Mouse (Mus musculus) heart, embryonic 12.5 days (tissue): ENCODE measurements at regions not wholly inside any gene's neighbourhood (a gene's known extent, or its start where the extent isn't known, plus 50 kb on each side); places are given as distances from the start of the nearest gene placed in this dataset.

Source experiments
- ATAC-seq: fragments of 200-750 bp; cut with Nextera tagmentation; 2 replicates; pipeline ENCODE4 v1.8.0; 2017; ENCODE audit warnings: moderate TSS enrichment, moderate library complexity; ENCODE audit not compliant: insufficient number of reproducible peaks, low FRiP score
- H3K27ac ChIP-seq: fragments of 300-500 bp; sonication (generic); 2 replicates; pipeline ENCODE4 v1.5.1; 2016; ENCODE audit warnings: mild to moderate bottlenecking, moderate library complexity; ENCODE audit not compliant: poor library complexity, severe bottlenecking
- H3K27me3 ChIP-seq: fragments of 300-500 bp; sonication (generic); replicated peaks from 2 replicates; pipeline ENCODE4 v1.6.1; 2016; ENCODE audit warnings: mild to moderate bottlenecking, moderate library complexity
- H3K36me3 ChIP-seq: fragments of 300-500 bp; sonication (generic); 2 replicates; pipeline ENCODE4 v1.6.1; 2016; ENCODE audit warnings: mild to moderate bottlenecking, moderate library complexity
- H3K4me1 ChIP-seq: fragments of 300-500 bp; sonication (generic); replicated peaks from 2 replicates; pipeline ENCODE4 v1.6.1; 2016; ENCODE audit warnings: mild to moderate bottlenecking
- H3K4me2 ChIP-seq: fragments of 300-500 bp; sonication (generic); 2 replicates; pipeline ENCODE4 v1.6.1; 2016; ENCODE audit warnings: mild to moderate bottlenecking, moderate library complexity
- H3K4me3 ChIP-seq: fragments of 300-500 bp; sonication (generic); 2 replicates; pipeline ENCODE4 v1.5.1; 2016; ENCODE audit warnings: mild to moderate bottlenecking
- H3K9ac ChIP-seq: fragments of 300-500 bp; sonication (generic); 2 replicates; pipeline ENCODE4 v1.6.1; 2016; ENCODE audit warnings: mild to moderate bottlenecking, moderate library complexity
- H3K9me3 ChIP-seq: fragments of 300-500 bp; sonication (generic); replicated peaks from 2 replicates; pipeline ENCODE4 v1.6.1; 2016; ENCODE audit warnings: mild to moderate bottlenecking, moderate library complexity
- WGBS: fragments of 180-500 bp; shearing (Covaris S2); methylation state at CpG from one replicate; pipeline ENCODE4 v1.1.7; 2016; 5-methylcytosine and 5-hydroxymethylcytosine counted together

- H3K4me3 ChIP-seq, result no peak overlapping the region
- ATAC-seq, result no peak
- H3K27me3 ChIP-seq, result no peaks in the 10 kb centered on the region
- peaks cover 31% of the 10 kb centered on the region for H3K4me1 ChIP-seq
- H3K27ac ChIP-seq, result peak overlapping the region; percentile 70
- WGBS, result 27% methylated on average over 5 of the region's 5 CpGs
- no peaks in the 10 kb centered on the region for H3K9me3 ChIP-seq
- 0 out of 2 replicates have a peak, but pooled peaks cover 5% of the 10 kb centered on the region for H3K36me3 ChIP-seq
- H3K9ac ChIP-seq, result no peak overlapping the region
- H3K4me2 ChIP-seq, result no peak overlapping the region
Observed at GRCm38 (mm10) chr17:47294091-47294534, 74.6 kb upstream of the Mrps10 start.

- ATAC-seq, result no peak
- no peaks in the 10 kb centered on the region for H3K27me3 ChIP-seq
- peaks cover 28% of the 10 kb centered on the region for H3K4me1 ChIP-seq
- 82% methylated on average over 8 of the region's 8 CpGs for WGBS
- no peak overlapping the region for H3K27ac ChIP-seq
- no peak overlapping the region for H3K9ac ChIP-seq
- H3K4me2 ChIP-seq, result no peak overlapping the region
- H3K9me3 ChIP-seq, result no peaks in the 10 kb centered on the region
- H3K4me3 ChIP-seq, result no peak overlapping the region
- H3K36me3 ChIP-seq, result peaks cover 13% of the 10 kb centered on the region
Observed at GRCm38 (mm10) chr17:47293178-47293577, 75.5 kb upstream of the Mrps10 start.

- Histone ChIP-seq H3K4me3 (no peak overlapping the region), H3K27me3 (no peaks in the 10 kb centered on the region), H3K9me3 (no peaks in the 10 kb centered on the region), H3K4me2 (no peak overlapping the region), H3K4me1 (peaks cover 28% of the 10 kb centered on the region), H3K27ac (no peak overlapping the region), H3K36me3 (peaks cover 28% of the 10 kb centered on the region), H3K9ac (no peak overlapping the region)
- ATAC-seq, result no peak
- 94% methylated on average over 1 of the region's 1 CpGs for WGBS
Observed at GRCm38 (mm10) chr17:47291558-47291957, 77.1 kb upstream of the Mrps10 start.

GRCm38 (mm10) chr17:47285616-47286015 lies 83.1 kb upstream of the Mrps10 start:
- Histone ChIP-seq H3K9ac (no peak overlapping the region), H3K9me3 (no peaks in the 10 kb centered on the region), H3K4me2 (no peak overlapping the region), H3K27me3 (no peaks in the 10 kb centered on the region), H3K27ac (no peak overlapping the region), H3K4me1 (peaks cover 19% of the 10 kb centered on the region), H3K4me3 (no peak overlapping the region), H3K36me3 (peaks cover 35% of the 10 kb centered on the region)
- WGBS, result 87% methylated on average over 10 of the region's 10 CpGs
- no peak for ATAC-seq

GRCm38 (mm10) chr17:47284236-47284635 lies 84.5 kb upstream of the Mrps10 start:
- Histone ChIP-seq H3K9ac (no peak overlapping the region), H3K4me3 (no peak overlapping the region), H3K4me1 (peaks cover 19% of the 10 kb centered on the region), H3K27ac (no peak overlapping the region), H3K36me3 (peaks cover 34% of the 10 kb centered on the region), H3K9me3 (no peaks in the 10 kb centered on the region), H3K4me2 (no peak overlapping the region), H3K27me3 (no peaks in the 10 kb centered on the region)
- no peak for ATAC-seq
- WGBS, result 75% methylated on average over 11 of the region's 11 CpGs

- Histone ChIP-seq H3K27ac (no peak overlapping the region), H3K9me3 (no peaks in the 10 kb centered on the region), H3K4me2 (no peak overlapping the region), H3K4me1 (peaks cover 19% of the 10 kb centered on the region), H3K27me3 (no peaks in the 10 kb centered on the region), H3K4me3 (no peak overlapping the region), H3K36me3 (peaks cover 28% of the 10 kb centered on the region), H3K9ac (no peak overlapping the region)
- ATAC-seq, result no peak
- WGBS, result 75% methylated on average over 4 of the region's 4 CpGs
Observed at GRCm38 (mm10) chr17:47283158-47283557, 85.5 kb upstream of the Mrps10 start.

GRCm38 (mm10) chr17:47282476-47282875 lies 86.2 kb upstream of the Mrps10 start:
- Histone ChIP-seq H3K9me3 (peaks cover 1% of the 10 kb centered on the region; the same call in 1 of the 2 replicates), H3K9ac (no peak overlapping the region), H3K27me3 (no peaks in the 10 kb centered on the region), H3K4me3 (no peak overlapping the region), H3K36me3 (peaks cover 27% of the 10 kb centered on the region), H3K4me1 (peaks cover 19% of the 10 kb centered on the region), H3K27ac (no peak overlapping the region), H3K4me2 (no peak overlapping the region)
- WGBS, result 65% methylated on average over 3 of the region's 3 CpGs
- ATAC-seq, result no peak

- H3K4me1 ChIP-seq, result peaks cover 4% of the 10 kb centered on the region
- WGBS, result 72% methylated on average over 5 of the region's 5 CpGs
- ATAC-seq, result no peak
- peaks cover 30% of the 10 kb centered on the region for H3K36me3 ChIP-seq
- H3K4me3 ChIP-seq, result no peak overlapping the region
- no peak overlapping the region for H3K27ac ChIP-seq
- no peak overlapping the region for H3K9ac ChIP-seq
- no peak overlapping the region for H3K4me2 ChIP-seq
- H3K9me3 ChIP-seq, result peaks cover 5% of the 10 kb centered on the region; the same call in 1 of the 2 replicates
- no peaks in the 10 kb centered on the region for H3K27me3 ChIP-seq
Observed at GRCm38 (mm10) chr17:47277890-47278289, 90.8 kb upstream of the Mrps10 start.

GRCm38 (mm10) chr17:47276639-47277038 lies 92.0 kb upstream of the Mrps10 start:
- 50% methylated on average over 6 of the region's 6 CpGs for WGBS
- no peaks in the 10 kb centered on the region for H3K27me3 ChIP-seq
- H3K9me3 ChIP-seq, result peaks cover 5% of the 10 kb centered on the region; the same call in 1 of the 2 replicates
- H3K9ac ChIP-seq, result no peak overlapping the region
- no peak overlapping the region for H3K4me3 ChIP-seq
- H3K27ac ChIP-seq, result 0 out of 2 replicates have a peak overlapping the region, but pooled peaks have one; percentile 45
- ATAC-seq, result no peak
- peaks cover 5% of the 10 kb centered on the region for H3K4me1 ChIP-seq
- H3K36me3 ChIP-seq, result peaks cover 30% of the 10 kb centered on the region
- H3K4me2 ChIP-seq, result no peak overlapping the region

GRCm38 (mm10) chr17:47275796-47276311 lies 92.8 kb upstream of the Mrps10 start:
- peaks cover 5% of the 10 kb centered on the region for H3K4me1 ChIP-seq
- H3K36me3 ChIP-seq, result peaks cover 25% of the 10 kb centered on the region
- WGBS, result 84% methylated on average over 19 of the region's 19 CpGs
- H3K4me2 ChIP-seq, result no peak overlapping the region
- no peak overlapping the region for H3K4me3 ChIP-seq
- no peak overlapping the region for H3K27ac ChIP-seq
- H3K27me3 ChIP-seq, result no peaks in the 10 kb centered on the region
- no peak for ATAC-seq
- H3K9ac ChIP-seq, result no peak overlapping the region
- peaks cover 5% of the 10 kb centered on the region; the same call in 1 of the 2 replicates for H3K9me3 ChIP-seq

- no peak overlapping the region for H3K4me2 ChIP-seq
- H3K27ac ChIP-seq, result peak overlapping the region; percentile 2; the same call in 1 of the 2 replicates
- 73% methylated on average over 7 of the region's 7 CpGs for WGBS
- H3K4me1 ChIP-seq, result peaks cover 5% of the 10 kb centered on the region
- no peak overlapping the region for H3K9ac ChIP-seq
- ATAC-seq, result peak; percentile 67
- no peak overlapping the region for H3K4me3 ChIP-seq
- H3K36me3 ChIP-seq, result peaks cover 28% of the 10 kb centered on the region
- H3K27me3 ChIP-seq, result no peaks in the 10 kb centered on the region
- H3K9me3 ChIP-seq, result peaks cover 5% of the 10 kb centered on the region; the same call in 1 of the 2 replicates
Observed at GRCm38 (mm10) chr17:47273309-47273708, 95.4 kb upstream of the Mrps10 start.
